Mouse (Mus musculus): Measurements from ENCODE around the gene Lin37. TPM values are rescaled to one million over a fixed set of nuclear protein-coding genes. Genes with fewer than 3 reads are reported as not detected.

The Lin37 gene
- polyA plus RNA-seq, 1 experiment from 2014 or later = 40.8 TPM

- H3K4me3 ChIP-seq (replicated peaks; ENCODE audit: low read depth, low read length) = peak within 1 kb of the TSS; percentile 86
- DNase-seq (ENCODE audit: low spot score) (peak; percentile 100), ATAC-seq (replicated peaks; ENCODE audit: low FRiP score, low read depth) (peak; percentile 86)
- H3K27ac ChIP-seq = peak within 1 kb of the TSS; percentile 97
- peak within 1 kb of the TSS; percentile 86 for H3K9ac ChIP-seq (ENCODE audit: low read depth, low read length)
- no peaks in the 10 kb centered on the region for H3K27me3 ChIP-seq (ENCODE audit: insufficient read depth, low read length)
- H3K36me3 ChIP-seq (ENCODE audit: insufficient read depth, low read length) = peaks cover 13% of the 10 kb centered on the region
- no peaks in the 10 kb centered on the region for H3K9me3 ChIP-seq (replicated peaks; ENCODE audit: low read length)
- H3K4me2 ChIP-seq (ENCODE audit: low read length) = peak within 1 kb of the TSS; percentile 82
- H3K4me1 ChIP-seq (replicated peaks; ENCODE audit: insufficient read depth, low read length) = peaks cover 8% of the 10 kb centered on the region
- WGBS = under 1% methylated on average over 43 of the region's 45 CpGs
- TF ChIP-seq CTCF (IDR thresholded peaks at IDR 0.05; ENCODE audit: low read depth) = peak; percentile 36
These were observed 3.7 kb upstream of the Lin37 start, which contains the start of the genes U2af1l4, Gm49396 and Psenen for GRCm38 (mm10) chr7:30563117-30563905. U2af1l4 (plus strand) TSS chr7:30563301. Gm49396 (plus strand) TSS chr7:30563344. Psenen (minus strand) TSS chr7:30563627.

- no peaks in the 10 kb centered on the region for H3K27me3 ChIP-seq (ENCODE audit: insufficient read depth, low read length)
- peak overlapping the region; percentile 82 for H3K4me2 ChIP-seq (ENCODE audit: low read length)
- H3K9me3 ChIP-seq (replicated peaks; ENCODE audit: low read length) = no peaks in the 10 kb centered on the region
- H3K4me3 ChIP-seq (replicated peaks; ENCODE audit: low read depth, low read length) = peak overlapping the region; percentile 86
- WGBS = 1% methylated on average over 27 of the region's 27 CpGs
- DNase-seq (ENCODE audit: low spot score) (peak; percentile 21), ATAC-seq (replicated peaks; ENCODE audit: low FRiP score, low read depth) (no peak)
- peaks cover 9% of the 10 kb centered on the region for H3K4me1 ChIP-seq (replicated peaks; ENCODE audit: insufficient read depth, low read length)
- peaks cover 10% of the 10 kb centered on the region; the same call in 1 of the 2 replicates for H3K36me3 ChIP-seq (ENCODE audit: insufficient read depth, low read length)
- TF ChIP-seq CTCF (IDR thresholded peaks at IDR 0.05; ENCODE audit: low read depth) = no peak
- H3K27ac ChIP-seq = peak overlapping the region; percentile 97
- H3K9ac ChIP-seq (ENCODE audit: low read depth, low read length) = peak overlapping the region; percentile 65
These were observed 3.0 kb upstream of the Lin37 start for GRCm38 (mm10) chr7:30562526-30563116.

GRCm38 (mm10) chr7:30560296-30560695, 658 bp upstream of the Lin37 start:
- no peak overlapping the region for H3K9ac ChIP-seq (ENCODE audit: low read depth, low read length)
- no peak for DNase-seq (ENCODE audit: low spot score)
- H3K36me3 ChIP-seq (ENCODE audit: insufficient read depth, low read length) = peaks cover 23% of the 10 kb centered on the region; the same call in 1 of the 2 replicates
- H3K4me3 ChIP-seq (replicated peaks; ENCODE audit: low read depth, low read length) = no peak overlapping the region
- H3K27me3 ChIP-seq (ENCODE audit: insufficient read depth, low read length) = no peaks in the 10 kb centered on the region
- no peak for ATAC-seq (replicated peaks; ENCODE audit: low FRiP score, low read depth)
- no peaks in the 10 kb centered on the region for H3K9me3 ChIP-seq (replicated peaks; ENCODE audit: low read length)
- no peak overlapping the region for H3K27ac ChIP-seq
- TF ChIP-seq CTCF (IDR thresholded peaks at IDR 0.05; ENCODE audit: low read depth) = no peak
- H3K4me2 ChIP-seq (ENCODE audit: low read length) = peak overlapping the region; percentile 90
- 71% methylated on average over 2 of the region's 2 CpGs for WGBS
- peaks cover 9% of the 10 kb centered on the region for H3K4me1 ChIP-seq (replicated peaks; ENCODE audit: insufficient read depth, low read length)

GRCm38 (mm10) chr7:30558656-30559442, 789 bp downstream of the Lin37 start:
- ATAC-seq (replicated peaks; ENCODE audit: low FRiP score, low read depth) (no peak), DNase-seq (ENCODE audit: low spot score) (no peak)
- Histone ChIP-seq H3K4me1 (replicated peaks; ENCODE audit: insufficient read depth, low read length) (peaks cover 9% of the 10 kb centered on the region), H3K27ac (peak overlapping the region; percentile 54; the same call in 1 of the 2 replicates), H3K4me3 (replicated peaks; ENCODE audit: low read depth, low read length) (peak overlapping the region; percentile 42), H3K4me2 (ENCODE audit: low read length) (peak overlapping the region; percentile 90), H3K9ac (ENCODE audit: low read depth, low read length) (peak overlapping the region; percentile 63), H3K27me3 (ENCODE audit: insufficient read depth, low read length) (no peaks in the 10 kb centered on the region), H3K9me3 (replicated peaks; ENCODE audit: low read length) (no peaks in the 10 kb centered on the region), H3K36me3 (ENCODE audit: insufficient read depth, low read length) (peaks cover 21% of the 10 kb centered on the region; the same call in 1 of the 2 replicates)
- TF ChIP-seq CTCF (IDR thresholded peaks at IDR 0.05; ENCODE audit: low read depth) = no peak
- WGBS = 12% methylated on average over 12 of the region's 12 CpGs

- Histone ChIP-seq H3K27ac (no peak overlapping the region), H3K36me3 (ENCODE audit: insufficient read depth, low read length) (peaks cover 21% of the 10 kb centered on the region; the same call in 1 of the 2 replicates), H3K9ac (ENCODE audit: low read depth, low read length) (0 out of 2 replicates have a peak overlapping the region, but pooled peaks have one; percentile 63), H3K4me2 (ENCODE audit: low read length) (peak overlapping the region; percentile 90; the same call in 1 of the 2 replicates), H3K4me3 (replicated peaks; ENCODE audit: low read depth, low read length) (no peak overlapping the region), H3K9me3 (replicated peaks; ENCODE audit: low read length) (no peaks in the 10 kb centered on the region), H3K27me3 (ENCODE audit: insufficient read depth, low read length) (no peaks in the 10 kb centered on the region), H3K4me1 (replicated peaks; ENCODE audit: insufficient read depth, low read length) (peaks cover 16% of the 10 kb centered on the region)
- DNase-seq (ENCODE audit: low spot score) (no peak), ATAC-seq (replicated peaks; ENCODE audit: low FRiP score, low read depth) (no peak)
- TF ChIP-seq CTCF (IDR thresholded peaks at IDR 0.05; ENCODE audit: low read depth) = no peak
- 76% methylated on average over 13 of the region's 13 CpGs for WGBS
These were observed 1.6 kb downstream of the Lin37 start for GRCm38 (mm10) chr7:30557901-30558514.
